Mouse (Mus musculus): ENCODE results near the gene Tpd52l2.

DNA sequence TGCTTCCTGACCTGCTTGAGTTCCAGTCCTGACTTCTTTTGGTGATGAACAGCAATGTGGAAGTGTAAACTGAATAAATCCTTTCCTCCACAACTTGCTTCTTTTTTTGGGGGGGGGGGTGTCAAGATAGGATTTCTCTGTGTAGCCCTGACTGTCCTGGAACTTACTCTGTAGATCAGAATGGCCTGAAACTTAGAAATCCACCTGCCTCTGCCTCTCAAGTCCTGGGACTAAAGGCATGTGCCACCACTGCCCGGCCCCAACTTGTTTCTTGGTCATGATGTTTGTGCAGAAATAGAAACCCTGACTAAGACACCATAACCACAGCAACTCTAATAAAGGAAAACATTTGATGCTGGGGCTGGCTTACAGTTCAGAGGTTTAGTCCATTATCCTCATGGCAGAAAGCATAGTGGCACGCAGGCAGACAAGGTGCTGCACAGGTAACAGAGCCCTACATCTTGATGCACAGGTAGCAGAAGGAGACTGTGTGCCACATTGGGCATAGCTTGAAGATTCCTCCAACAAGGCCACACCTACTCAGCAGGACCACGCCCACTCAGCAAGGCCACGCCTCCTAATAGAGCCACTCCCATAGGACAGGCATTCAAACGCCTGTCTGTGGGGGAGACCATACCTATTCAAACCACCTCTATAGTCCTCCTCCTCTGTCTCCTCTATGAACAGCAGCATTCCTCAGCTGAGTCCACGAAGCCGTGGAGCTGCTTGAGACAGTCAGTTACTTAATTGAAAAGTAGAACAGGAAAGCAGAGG is 5.3 kb upstream of the Tpd52l2 start:
- TF ChIP-seq CTCF (IDR thresholded peaks at IDR 0.05; ENCODE audit: low read depth): no peak
- no peak for TF ChIP-seq EP300 (IDR thresholded peaks at IDR 0.05; ENCODE audit: low read depth)
